Mouse (Mus musculus) stomach, postnatal 0 days (tissue): ENCODE measurements around the gene Gm8439. TPM values are rescaled to one million over a fixed set of nuclear protein-coding genes. Genes with fewer than 3 reads are reported as not detected.

Source experiments
- ATAC-seq: fragments of 200-750 bp; cut with Nextera tagmentation; 2 replicates; pipeline ENCODE4 v1.8.0; 2017; ENCODE audit not compliant: low FRiP score, low TSS enrichment
- DNase-seq: peaks from one replicate; pipeline ENCODE4 v3.0.0-alpha.2; 2016; ENCODE audit warnings: low spot score
- H3K27ac ChIP-seq: fragments of 300-500 bp; sonication (generic); replicated peaks from 2 replicates; pipeline ENCODE4 v1.5.1; 2014; ENCODE audit warnings: mild to moderate bottlenecking, control low read depth
- H3K27me3 ChIP-seq: fragments of 300-500 bp; sonication (generic); 2 replicates; pipeline ENCODE4 v1.6.1; 2014; ENCODE audit warnings: low read length; ENCODE audit not compliant: control insufficient read depth, insufficient read depth
- H3K36me3 ChIP-seq: fragments of 300-500 bp; sonication (generic); 2 replicates; pipeline ENCODE4 v1.6.1; 2014; ENCODE audit warnings: low read length, mixed read lengths; ENCODE audit not compliant: control insufficient read depth, insufficient read depth
- H3K4me1 ChIP-seq: fragments of 300-500 bp; sonication (generic); replicated peaks from 2 replicates; pipeline ENCODE4 v1.6.1; 2014; ENCODE audit warnings: antibody characterized with exemption; ENCODE audit not compliant: control insufficient read depth, insufficient read depth
- H3K4me2 ChIP-seq: fragments of 300-500 bp; sonication (generic); replicated peaks from 2 replicates; pipeline ENCODE4 v1.6.1; 2014; ENCODE audit warnings: low read depth, mild to moderate bottlenecking, control low read depth, moderate library complexity
- H3K4me3 ChIP-seq: fragments of 300-500 bp; sonication (generic); 2 replicates; pipeline ENCODE4 v1.5.1; 2014; ENCODE audit warnings: low read depth, low read length, control low read depth
- H3K9ac ChIP-seq: fragments of 300-500 bp; sonication (generic); 2 replicates; pipeline ENCODE4 v1.6.1; 2014; ENCODE audit warnings: mild to moderate bottlenecking, low read length, control low read depth, mixed read lengths
- H3K9me3 ChIP-seq: fragments of 300-500 bp; sonication (generic); 2 replicates; pipeline ENCODE4 v1.6.1; 2016; ENCODE audit warnings: low read length; ENCODE audit not compliant: control insufficient read depth
- CTCF ChIP-seq: IDR thresholded peaks from 2 replicates; pipeline ENCODE4 v1.5.1; 2016; ENCODE audit warnings: antibody characterized with exemption, low read depth, mild to moderate bottlenecking, moderate library complexity
- EP300 ChIP-seq: optimal IDR thresholded peaks from 2 replicates; pipeline ENCODE3; 2016; ENCODE audit warnings: antibody characterized with exemption
- WGBS: fragments of 180-500 bp; shearing (Covaris S2); extraction: QIAGEN DNeasy Blood & Tissue Kit; methylation state at CpG from one replicate; pipeline ENCODE4 v1.1.7; 2014; 5-methylcytosine and 5-hydroxymethylcytosine counted together
- polyA plus RNA-seq: library from polyadenylated mRNA; unstranded; fragments of >200 nt; fragmentation: Nextera tagmentation; extraction: Ambion mirVana; gene quantifications from 2 replicates; pipeline ENCODE4 v1.2.1, GENCODE M21; 2015

The Gm8439 gene
- polyA plus RNA-seq, 1 experiment from 2014 or later = not detected

DNA sequence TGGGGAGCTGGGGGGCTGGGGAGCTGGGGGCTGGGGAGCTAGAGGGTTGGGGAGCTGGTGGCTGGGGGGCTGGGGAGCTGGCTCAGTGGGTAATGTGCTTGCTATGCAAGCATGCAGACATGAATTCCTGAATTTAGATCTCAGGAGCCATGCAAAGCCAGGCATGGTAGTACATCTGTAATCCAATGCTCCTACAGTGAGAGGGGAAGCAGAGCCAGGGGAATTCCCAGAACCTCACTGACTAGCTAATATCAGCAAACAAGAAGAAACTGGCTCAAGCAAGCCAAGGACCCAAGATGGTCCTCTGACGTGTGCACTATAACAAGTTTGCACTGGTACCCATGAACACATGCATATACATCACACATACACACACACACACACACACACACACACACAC lies 13.2 kb downstream of the Gm8439 start:
- Histone ChIP-seq H3K27ac (no peak overlapping the region), H3K4me2 (no peak overlapping the region), H3K9ac (no peak overlapping the region), H3K27me3 (no peaks in the 10 kb centered on the region), H3K4me3 (no peak overlapping the region), H3K36me3 (no peaks in the 10 kb centered on the region), H3K4me1 (no peaks in the 10 kb centered on the region), H3K9me3 (no peaks in the 10 kb centered on the region)
- no peak for ATAC-seq
- 43% methylated on average over 1 of the region's 1 CpGs for WGBS
- DNase-seq = no peak
- TF ChIP-seq CTCF (no peak), EP300 (no peak)

DNA sequence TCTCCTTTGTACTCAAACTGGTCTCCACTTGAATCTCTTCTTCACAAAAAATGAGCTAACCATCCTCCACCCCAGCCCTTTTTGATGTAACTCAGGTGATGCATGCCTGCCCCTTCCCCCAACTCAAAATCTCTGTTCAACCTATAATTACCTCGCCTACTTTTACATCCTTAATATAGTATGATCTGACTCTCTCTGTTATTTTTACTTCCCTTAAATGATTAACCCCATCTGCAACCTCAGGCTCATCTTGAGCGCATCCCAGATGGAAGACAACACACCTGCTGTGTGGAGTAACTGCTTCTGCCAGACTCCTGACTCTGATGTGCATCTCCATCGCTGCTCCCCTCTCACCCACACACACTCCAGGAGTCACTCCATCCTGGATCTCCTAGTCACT lies 14.1 kb downstream of the Gm8439 start:
- WGBS = 76% methylated on average over 3 of the region's 3 CpGs
- no peak overlapping the region for H3K27ac ChIP-seq
- no peaks in the 10 kb centered on the region for H3K27me3 ChIP-seq
- no peak overlapping the region for H3K9ac ChIP-seq
- no peak overlapping the region for H3K4me2 ChIP-seq
- no peak for ATAC-seq
- no peak overlapping the region for H3K4me3 ChIP-seq
- no peak for TF ChIP-seq EP300
- TF ChIP-seq CTCF = no peak
- H3K36me3 ChIP-seq = no peaks in the 10 kb centered on the region
- DNase-seq = no peak
- H3K9me3 ChIP-seq = no peaks in the 10 kb centered on the region
- H3K4me1 ChIP-seq = no peaks in the 10 kb centered on the region

DNA sequence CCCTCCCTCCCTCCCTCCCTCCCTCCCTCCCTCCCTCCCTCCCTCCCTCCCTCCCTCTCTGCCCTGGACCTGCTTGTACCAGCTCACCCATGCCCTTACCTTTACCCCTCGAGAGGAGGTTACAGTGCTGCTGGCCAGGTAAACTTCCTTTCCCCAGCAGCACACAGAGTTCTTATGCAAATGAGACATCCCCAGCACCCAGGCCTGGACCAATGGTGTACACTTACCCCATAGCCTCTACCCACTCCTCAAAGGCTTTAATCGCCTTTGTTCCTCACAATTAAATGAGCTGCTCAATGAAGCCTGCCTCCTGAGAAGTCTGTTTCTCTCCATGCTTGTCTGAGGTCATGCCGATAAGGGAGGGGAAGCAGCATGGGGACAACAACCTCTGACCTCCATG lies 18.4 kb downstream of the Gm8439 start:
- no peak overlapping the region for H3K4me3 ChIP-seq
- H3K4me1 ChIP-seq = no peaks in the 10 kb centered on the region
- DNase-seq (no peak), ATAC-seq (no peak)
- no peaks in the 10 kb centered on the region for H3K27me3 ChIP-seq
- H3K9ac ChIP-seq = no peak overlapping the region
- no peaks in the 10 kb centered on the region for H3K36me3 ChIP-seq
- no peak overlapping the region for H3K27ac ChIP-seq
- no peak for TF ChIP-seq CTCF
- no peak for TF ChIP-seq EP300
- 70% methylated on average over 2 of the region's 3 CpGs for WGBS
- H3K9me3 ChIP-seq = no peaks in the 10 kb centered on the region
- no peak overlapping the region for H3K4me2 ChIP-seq

DNA sequence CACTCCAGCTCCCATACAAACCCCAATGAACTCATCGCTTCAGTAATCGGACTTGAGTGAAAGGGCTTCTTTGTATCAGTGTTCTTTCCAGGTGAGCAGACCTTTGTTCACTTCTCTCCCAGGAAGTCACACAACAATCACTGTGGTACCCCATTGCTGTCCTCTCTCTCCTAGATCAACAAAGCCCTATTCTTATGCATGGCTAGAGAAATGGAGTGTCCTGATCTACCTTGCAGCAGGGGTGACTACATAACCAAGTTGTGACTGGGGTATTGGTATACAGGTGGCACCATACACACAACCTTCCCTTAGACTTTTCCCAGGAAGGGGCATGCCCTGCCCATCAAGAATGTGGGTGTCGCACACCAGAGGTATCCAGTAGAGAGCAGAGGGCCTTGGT lies 22.5 kb downstream of the Gm8439 start:
- Histone ChIP-seq H3K4me1 (0 out of 2 replicates have a peak, but pooled peaks cover 3% of the 10 kb centered on the region), H3K27me3 (no peaks in the 10 kb centered on the region), H3K4me2 (no peak overlapping the region), H3K27ac (no peak overlapping the region), H3K9ac (no peak overlapping the region), H3K4me3 (no peak overlapping the region), H3K9me3 (no peaks in the 10 kb centered on the region), H3K36me3 (no peaks in the 10 kb centered on the region)
- 92% methylated on average over 3 of the region's 3 CpGs for WGBS
- TF ChIP-seq CTCF (no peak), EP300 (no peak)
- ATAC-seq (no peak), DNase-seq (no peak)

DNA sequence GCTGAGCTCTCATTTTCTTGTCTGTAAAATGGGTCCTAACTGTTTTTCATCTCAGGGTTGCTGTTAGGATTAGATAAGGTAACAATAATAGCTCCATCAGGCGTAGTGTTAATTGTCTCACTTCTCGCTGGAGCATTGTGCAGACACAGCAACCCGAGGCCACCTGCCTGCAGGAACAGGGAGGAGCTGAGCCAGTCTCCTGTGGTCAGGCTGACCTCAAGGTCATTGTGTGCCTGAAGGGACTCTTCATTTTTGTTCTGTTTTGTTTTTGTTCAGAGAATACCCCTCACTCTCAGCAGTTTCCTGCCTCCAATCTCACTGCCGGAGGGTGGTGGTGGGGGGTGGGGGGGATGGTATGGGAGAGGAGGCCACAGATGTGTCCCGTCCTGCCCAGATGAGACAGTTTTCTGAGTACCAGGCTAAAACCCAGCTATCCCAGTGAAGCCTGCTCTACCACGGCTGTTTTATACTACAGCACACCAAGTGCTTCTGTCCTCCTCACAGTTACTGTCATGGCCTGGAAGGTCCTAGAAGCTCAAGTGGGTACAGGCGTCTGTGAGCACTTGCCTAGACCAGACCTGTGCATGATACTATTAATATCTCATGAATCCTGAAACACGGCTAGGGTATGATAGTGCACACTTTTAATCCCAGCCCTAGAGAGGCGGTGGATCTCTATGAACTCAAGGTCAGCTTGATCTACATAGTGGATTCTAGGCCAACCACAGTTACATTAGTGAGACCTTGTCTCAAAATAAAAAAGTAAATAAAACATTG lies 23.9 kb downstream of the Gm8439 start:
- TF ChIP-seq CTCF = no peak
- no peak for TF ChIP-seq EP300

DNA sequence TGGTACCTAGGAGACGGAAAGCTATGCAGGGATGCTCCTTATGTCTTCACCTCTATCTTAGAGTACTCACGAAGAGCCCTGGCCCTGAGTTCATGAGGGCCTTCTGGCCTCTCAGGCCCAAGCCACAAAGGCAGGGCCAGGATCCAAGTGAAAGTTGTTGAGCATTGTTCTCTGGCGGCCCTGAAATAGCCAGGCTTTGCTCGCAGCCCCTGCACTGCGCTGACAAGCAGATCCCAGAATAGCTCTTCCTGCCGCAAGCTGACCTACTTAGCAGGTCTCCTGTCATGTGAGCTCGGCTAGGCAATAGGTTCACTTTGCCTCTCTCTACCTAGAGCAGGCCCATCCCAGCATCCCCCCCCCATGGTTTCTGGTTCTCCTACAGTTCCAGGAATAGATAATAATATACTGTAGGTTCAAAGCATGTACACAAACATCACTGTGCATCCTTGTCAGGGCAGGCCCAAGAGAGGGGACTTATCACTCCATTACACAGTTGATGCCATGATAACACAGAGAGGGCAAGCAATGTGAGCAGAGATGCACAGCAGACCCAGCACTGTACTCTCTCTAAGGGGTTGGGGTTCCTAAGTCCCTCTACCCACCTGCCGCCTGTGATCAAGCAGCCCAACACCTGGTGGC lies 25.3 kb downstream of the Gm8439 start:
- DNase-seq (no peak), ATAC-seq (no peak; the same call in 1 of the 2 replicates)
- Histone ChIP-seq H3K4me3 (no peak overlapping the region), H3K9me3 (no peaks in the 10 kb centered on the region), H3K27ac (peak overlapping the region; percentile 45; the same call in 1 of the 2 replicates), H3K27me3 (no peaks in the 10 kb centered on the region), H3K4me2 (no peak overlapping the region), H3K36me3 (no peaks in the 10 kb centered on the region), H3K9ac (no peak overlapping the region), H3K4me1 (peaks cover 5% of the 10 kb centered on the region; the same call in 1 of the 2 replicates)
- 61% methylated on average over 8 of the region's 8 CpGs for WGBS
- TF ChIP-seq CTCF (no peak), EP300 (no peak)

More for the DNA sequence above, 23.9 kb downstream of the Gm8439 start:
- H3K9me3 ChIP-seq = no peaks in the 10 kb centered on the region
- WGBS = 44% methylated on average over 9 of the region's 9 CpGs
- ATAC-seq (no peak), DNase-seq (no peak)
- H3K4me2 ChIP-seq = no peak overlapping the region
- H3K27me3 ChIP-seq = no peaks in the 10 kb centered on the region
- H3K4me1 ChIP-seq = peaks cover 5% of the 10 kb centered on the region; the same call in 1 of the 2 replicates
- no peaks in the 10 kb centered on the region for H3K36me3 ChIP-seq
- no peak overlapping the region for H3K27ac ChIP-seq
- no peak overlapping the region for H3K9ac ChIP-seq
- H3K4me3 ChIP-seq = no peak overlapping the region
